Mouse (Mus musculus) midbrain, embryonic 16.5 days (tissue): ENCODE measurements around the gene Mei4. TPM values are rescaled to one million over a fixed set of nuclear protein-coding genes. Genes with fewer than 3 reads are reported as not detected.

Source experiments
- ATAC-seq: fragments of 200-750 bp; cut with Nextera tagmentation; 2 replicates; pipeline ENCODE4 v1.8.0; 2017; ENCODE audit warnings: moderate TSS enrichment
- H3K27ac ChIP-seq: fragments of 300-500 bp; sonication (generic); 2 replicates; pipeline ENCODE4 v1.5.1; 2014; ENCODE audit warnings: mild to moderate bottlenecking, low read length, mixed read lengths
- H3K27me3 ChIP-seq: fragments of 300-500 bp; sonication (generic); 2 replicates; pipeline ENCODE4 v1.6.1; 2014; ENCODE audit warnings: low read depth, low read length, mixed read lengths; ENCODE audit not compliant: control insufficient read depth, insufficient read depth
- H3K36me3 ChIP-seq: fragments of 300-500 bp; sonication (generic); 2 replicates; pipeline ENCODE4 v1.6.1; 2014; ENCODE audit warnings: mild to moderate bottlenecking, low read length, moderate library complexity, mixed read lengths; ENCODE audit not compliant: control insufficient read depth, insufficient read depth
- H3K4me1 ChIP-seq: fragments of 300-500 bp; sonication (generic); 2 replicates; pipeline ENCODE4 v1.6.1; 2014; ENCODE audit warnings: mild to moderate bottlenecking, low read length, mixed read lengths; ENCODE audit not compliant: control insufficient read depth, insufficient read depth
- H3K4me2 ChIP-seq: fragments of 300-500 bp; sonication (generic); 2 replicates; pipeline ENCODE4 v1.6.1; 2014; ENCODE audit warnings: mild to moderate bottlenecking, low read length, mixed read lengths
- H3K4me3 ChIP-seq: fragments of 300-500 bp; sonication (generic); 2 replicates; pipeline ENCODE4 v1.5.1; 2014; ENCODE audit warnings: low read depth, mild to moderate bottlenecking, low read length, moderate library complexity, mixed read lengths
- H3K9ac ChIP-seq: fragments of 300-500 bp; sonication (generic); 2 replicates; pipeline ENCODE4 v1.6.1; 2014; ENCODE audit warnings: low read depth, low read length, mixed read lengths
- H3K9me3 ChIP-seq: fragments of 300-500 bp; sonication (generic); replicated peaks from 2 replicates; pipeline ENCODE4 v1.6.1; 2014; ENCODE audit warnings: mild to moderate bottlenecking, low read length, mixed read lengths; ENCODE audit not compliant: control insufficient read depth, poor library complexity, severe bottlenecking
- WGBS: fragments of 180-500 bp; shearing (Covaris S2); extraction: QIAGEN DNeasy Blood & Tissue Kit; methylation state at CpG from one replicate; pipeline ENCODE4 v1.1.7; 2014; 5-methylcytosine and 5-hydroxymethylcytosine counted together
- polyA plus RNA-seq: library from polyadenylated mRNA; unstranded; fragments of >200 nt; fragmentation: Nextera tagmentation; extraction: Ambion mirVana; gene quantifications from 2 replicates; pipeline ENCODE4 v1.2.1, GENCODE M21; 2015

The Mei4 gene
- 2.2 and 3.2 TPM in 2 replicates for polyA plus RNA-seq

GRCm38 (mm10) chr9:81863181-81863887, at the start of gene Mei4:
Mei4 (plus strand) TSS chr9:81863670.
- peak within 1 kb of the TSS; percentile 56 for H3K4me3 ChIP-seq
- H3K36me3 ChIP-seq: no peaks in the 10 kb centered on the region
- H3K9me3 ChIP-seq: no peaks in the 10 kb centered on the region
- H3K9ac ChIP-seq: peak within 1 kb of the TSS; percentile 64
- peak; percentile 100 for ATAC-seq
- H3K4me1 ChIP-seq: no peaks in the 10 kb centered on the region
- H3K27me3 ChIP-seq: no peaks in the 10 kb centered on the region
- peak within 1 kb of the TSS; percentile 73 for H3K4me2 ChIP-seq
- 3% methylated on average over 32 of the region's 32 CpGs for WGBS
- no peak within 1 kb of the TSS for H3K27ac ChIP-seq

GRCm38 (mm10) chr9:81819715-81820373, 43.6 kb upstream of the Mei4 start:
- Histone ChIP-seq H3K9ac (no peak overlapping the region), H3K9me3 (no peaks in the 10 kb centered on the region), H3K27me3 (no peaks in the 10 kb centered on the region), H3K36me3 (no peaks in the 10 kb centered on the region), H3K27ac (no peak overlapping the region), H3K4me3 (no peak overlapping the region), H3K4me2 (no peak overlapping the region), H3K4me1 (no peaks in the 10 kb centered on the region)
- WGBS: 96% methylated on average over 1 of the region's 1 CpGs
- ATAC-seq: no peak

- WGBS: 84% methylated on average over 2 of the region's 2 CpGs
- no peak overlapping the region for H3K4me3 ChIP-seq
- no peak for ATAC-seq
- no peaks in the 10 kb centered on the region for H3K27me3 ChIP-seq
- H3K36me3 ChIP-seq: no peaks in the 10 kb centered on the region
- H3K9ac ChIP-seq: no peak overlapping the region
- H3K4me2 ChIP-seq: no peak overlapping the region
- H3K9me3 ChIP-seq: no peaks in the 10 kb centered on the region
- H3K4me1 ChIP-seq: no peaks in the 10 kb centered on the region
- no peak overlapping the region for H3K27ac ChIP-seq
Observed at GRCm38 (mm10) chr9:81827560-81827959, 35.9 kb upstream of the Mei4 start.

GRCm38 (mm10) chr9:81834056-81834455, 29.4 kb upstream of the Mei4 start:
- H3K9me3 ChIP-seq: no peaks in the 10 kb centered on the region
- H3K4me1 ChIP-seq: no peaks in the 10 kb centered on the region
- no peak for ATAC-seq
- H3K9ac ChIP-seq: no peak overlapping the region
- no peak overlapping the region for H3K4me3 ChIP-seq
- no peaks in the 10 kb centered on the region for H3K27me3 ChIP-seq
- no peak overlapping the region for H3K27ac ChIP-seq
- H3K4me2 ChIP-seq: no peak overlapping the region
- H3K36me3 ChIP-seq: no peaks in the 10 kb centered on the region

GRCm38 (mm10) chr9:81858861-81859260, 4.6 kb upstream of the Mei4 start:
- no peak for ATAC-seq
- Histone ChIP-seq H3K27me3 (no peaks in the 10 kb centered on the region), H3K4me1 (no peaks in the 10 kb centered on the region), H3K27ac (no peak overlapping the region), H3K9me3 (no peaks in the 10 kb centered on the region), H3K4me3 (no peak overlapping the region), H3K9ac (no peak overlapping the region), H3K36me3 (no peaks in the 10 kb centered on the region), H3K4me2 (no peak overlapping the region)
- WGBS: 27% methylated on average over 1 of the region's 1 CpGs

GRCm38 (mm10) chr9:81863888-81864234, 391 bp downstream of the Mei4 start:
- no peak overlapping the region for H3K27ac ChIP-seq
- H3K4me2 ChIP-seq: peak overlapping the region; percentile 73
- no peaks in the 10 kb centered on the region for H3K36me3 ChIP-seq
- H3K9ac ChIP-seq: peak overlapping the region; percentile 64
- WGBS: 21% methylated on average over 13 of the region's 13 CpGs
- no peaks in the 10 kb centered on the region for H3K4me1 ChIP-seq
- ATAC-seq: no peak; the same call in 1 of the 2 replicates
- H3K27me3 ChIP-seq: no peaks in the 10 kb centered on the region
- H3K4me3 ChIP-seq: peak overlapping the region; percentile 56
- no peaks in the 10 kb centered on the region for H3K9me3 ChIP-seq

GRCm38 (mm10) chr9:81866032-81866431, 2.6 kb downstream of the Mei4 start:
- 81% methylated on average over 2 of the region's 2 CpGs for WGBS
- no peak for ATAC-seq
- Histone ChIP-seq H3K9me3 (no peaks in the 10 kb centered on the region), H3K36me3 (no peaks in the 10 kb centered on the region), H3K4me2 (no peak overlapping the region), H3K9ac (no peak overlapping the region), H3K4me3 (no peak overlapping the region), H3K27ac (no peak overlapping the region), H3K4me1 (no peaks in the 10 kb centered on the region), H3K27me3 (no peaks in the 10 kb centered on the region)

GRCm38 (mm10) chr9:81921456-81921855, 58.0 kb downstream of the Mei4 start:
- Histone ChIP-seq H3K36me3 (no peaks in the 10 kb centered on the region), H3K4me1 (no peaks in the 10 kb centered on the region), H3K27me3 (no peaks in the 10 kb centered on the region), H3K4me2 (no peak overlapping the region), H3K9ac (no peak overlapping the region), H3K4me3 (no peak overlapping the region), H3K9me3 (no peaks in the 10 kb centered on the region), H3K27ac (no peak overlapping the region)
- WGBS: 88% methylated on average over 1 of the region's 1 CpGs
- no peak for ATAC-seq

GRCm38 (mm10) chr9:81924744-81925143, 61.3 kb downstream of the Mei4 start:
- H3K4me3 ChIP-seq: no peak overlapping the region
- no peaks in the 10 kb centered on the region for H3K27me3 ChIP-seq
- H3K9me3 ChIP-seq: no peaks in the 10 kb centered on the region
- no peaks in the 10 kb centered on the region for H3K4me1 ChIP-seq
- no peak for ATAC-seq
- no peak overlapping the region for H3K4me2 ChIP-seq
- no peak overlapping the region for H3K27ac ChIP-seq
- H3K36me3 ChIP-seq: no peaks in the 10 kb centered on the region
- H3K9ac ChIP-seq: no peak overlapping the region
